10 mouse cellular contexts compared by ENCODE assay signal in the genomic region with DNA sequence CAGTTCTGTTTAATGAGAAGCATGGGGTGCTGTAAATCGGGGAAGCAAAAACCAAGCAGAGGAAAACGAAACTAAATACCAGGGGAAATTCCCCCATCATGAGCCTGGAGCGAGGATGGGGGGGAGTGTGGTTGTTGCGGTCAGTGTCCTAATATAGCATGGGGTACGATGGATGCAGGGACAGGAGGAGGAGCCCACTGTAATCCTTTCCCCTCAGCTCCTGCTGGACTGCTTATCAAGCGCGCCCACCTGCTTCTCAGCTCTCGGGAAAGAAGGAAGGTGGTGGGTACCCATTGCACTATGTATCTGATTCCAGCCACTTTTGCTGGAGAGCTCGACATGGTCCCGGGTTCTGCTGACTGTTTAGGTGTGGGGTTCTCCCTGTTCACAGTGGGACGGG.
DNase-seq lines count a peak whose midpoint lies in the region; ATAC-seq lines count a peak whose summit lies in the region.
"Had no signal": no experiment of that assay in that cellular context is flagged by ENCODE, and none has a peak within 500 bp of the region (broad histone marks: within the 10 kb centered on the region; RNA-seq: fewer than 3 reads in every experiment).

No protein-coding gene starts in this region.

- H3K36me3 ChIP-seq in forebrain, embryonic 10.5 days (replicated peaks): peaks cover 37% of the 10 kb centered on the region
- no peaks in the 10 kb centered on the region for H3K36me3 ChIP-seq in forebrain, embryonic 14.5 days (ENCODE audit: control insufficient read depth, insufficient read depth, low read length)
- H3K36me3 ChIP-seq in liver, embryonic 15.5 days (replicated peaks): no peaks in the 10 kb centered on the region

- H3K4me3 ChIP-seq in forebrain, embryonic 10.5 days: no peak overlapping the region
- H3K4me3 ChIP-seq in forebrain, embryonic 14.5 days (ENCODE audit: low read depth, low read length): no peak overlapping the region
- peak overlapping the region; percentile 38 for H3K4me3 ChIP-seq in liver, embryonic 15.5 days (replicated peaks)

- H3K4me2 ChIP-seq in forebrain, embryonic 14.5 days (ENCODE audit: low read length): no peak overlapping the region
- H3K4me2 ChIP-seq in liver, embryonic 15.5 days: peak overlapping the region; percentile 77

- 78% methylated on average over 11 of the region's 11 CpGs for WGBS in forebrain, embryonic 10.5 days
- 86% methylated on average over 11 of the region's 11 CpGs for whole genome bisulfite sequencing in forebrain, embryonic 14.5 days
- 29% methylated on average over 11 of the region's 11 CpGs for WGBS in liver, embryonic 15.5 days (ENCODE audit: insufficient replicate concordance)

- H3K9me3 ChIP-seq in forebrain, embryonic 10.5 days: no peaks in the 10 kb centered on the region
- no peaks in the 10 kb centered on the region for H3K9me3 ChIP-seq in forebrain, embryonic 14.5 days (replicated peaks; ENCODE audit: control insufficient read depth, low read length)
- H3K9me3 ChIP-seq in liver, embryonic 15.5 days (replicated peaks): no peaks in the 10 kb centered on the region

- H3K4me1 ChIP-seq in forebrain, embryonic 10.5 days: no peaks in the 10 kb centered on the region
- H3K4me1 ChIP-seq in forebrain, embryonic 14.5 days (ENCODE audit: control insufficient read depth, insufficient read depth, low read length): no peaks in the 10 kb centered on the region
- peaks cover 52% of the 10 kb centered on the region for H3K4me1 ChIP-seq in liver, embryonic 15.5 days (replicated peaks)

- peak overlapping the region; percentile 25; the same call in 1 of the 2 replicates for H3K27ac ChIP-seq in forebrain, embryonic 10.5 days
- H3K27ac ChIP-seq in forebrain, embryonic 14.5 days (ENCODE audit: low read depth, low read length): no peak overlapping the region
- H3K27ac ChIP-seq in liver, embryonic 15.5 days (replicated peaks): peak overlapping the region; percentile 88

- no peak for DNase-seq in forebrain, embryonic 10.5 days (ENCODE audit: extremely low spot score, low spot score)
- no peak for DNase-seq in forebrain, embryonic 14.5 days (ENCODE audit: low spot score)
- DNase-seq in spleen, adult 12 weeks (ENCODE audit: low spot score): peak; percentile 50
- DNase-seq in spleen, adult 18-20 months: no peak
- DNase-seq in yolk sac, embryonic 10.5 days (ENCODE audit: low spot score): peak; percentile 26
- no peak for DNase-seq in neural tube, embryonic 10.5 days (ENCODE audit: extremely low spot score, low spot score)
- no peak for DNase-seq in urinary bladder, postnatal 36 days (ENCODE audit: low spot score in 2 of 2)
- DNase-seq: cerebellum, postnatal 25 days; kidney, adult 9 months had no signal

- H3K27me3 ChIP-seq in forebrain, embryonic 10.5 days (ENCODE audit: poor library complexity, severe bottlenecking): no peaks in the 10 kb centered on the region
- H3K27me3 ChIP-seq in forebrain, embryonic 14.5 days (replicated peaks; ENCODE audit: control insufficient read depth, insufficient read depth, low read length): no peaks in the 10 kb centered on the region
- no peaks in the 10 kb centered on the region; the same call in 1 of the 2 replicates for H3K27me3 ChIP-seq in liver, embryonic 15.5 days

- no peak overlapping the region for H3K9ac ChIP-seq in forebrain, embryonic 14.5 days (ENCODE audit: low read length)
- peak overlapping the region; percentile 52 for H3K9ac ChIP-seq in liver, embryonic 15.5 days

- no peak for ATAC-seq in forebrain, embryonic 14.5 days
- peak; percentile 95 for ATAC-seq in liver, embryonic 15.5 days (ENCODE audit: insufficient read depth)

Comparison
In these comparisons a context has a peak if more than half of its experiments do, and no peak if none do; other contexts are left out.
1. DNase-seq: peak in spleen, adult 12 weeks (single experiment) and yolk sac, embryonic 10.5 days (single experiment); none in forebrain, embryonic 10.5 days (single experiment), forebrain, embryonic 14.5 days (single experiment), spleen, adult 18-20 months (0 of 2), neural tube, embryonic 10.5 days (single experiment) and urinary bladder, postnatal 36 days (0 of 2).